Mouse (Mus musculus) layer of hippocampus, postnatal 14 days (tissue): ENCODE measurements around the gene Mphosph10. TPM values are rescaled to one million over a fixed set of nuclear protein-coding genes. Genes with fewer than 3 reads are reported as not detected.
A peak's percentile ranks its signal among the peaks of the same experiment; 100 is the strongest.

ENCODE experiments used
- DNase-seq, 2 experiments: peaks; one replicate each; pipeline ENCODE4 v3.0.0; 2021 to 2022; ENCODE audit warnings: low spot score in 2 of 2, mixed read lengths in 1 of 2
- total RNA-seq, 2 experiments: library from RNA; stranded (reverse); gene quantifications; 2 replicates each; pipeline ENCODE4 v1.2.3; 2021

The Mphosph10 gene
- total RNA-seq, 2 experiments from 2014 or later: 20.6 to 23.9 TPM

DNA sequence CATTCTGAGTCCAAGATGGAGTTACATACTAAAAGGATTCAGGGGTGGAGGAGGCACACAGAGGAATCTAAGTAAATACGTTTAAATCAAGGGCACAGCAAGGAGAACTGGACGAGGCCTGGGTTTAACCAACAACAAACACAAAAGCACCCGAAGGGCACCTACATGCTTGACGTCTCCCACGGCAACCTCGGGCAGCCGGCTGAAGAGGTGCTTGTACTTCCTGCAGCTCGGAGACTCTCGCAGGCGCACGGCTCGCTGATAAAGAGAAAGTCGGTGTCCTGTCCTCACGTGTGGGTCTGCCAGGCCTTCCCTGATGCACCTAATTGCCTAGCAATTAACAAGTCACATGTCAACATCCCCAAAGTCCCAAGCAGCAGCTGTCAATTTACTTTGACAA, 37.9 kb downstream of the Mphosph10 start:
- no peak for DNase-seq

GRCm38 (mm10) chr7:64351087-64351486, 41.0 kb downstream of the Mphosph10 start:
- peak; percentile 68 to 90 for DNase-seq

- peak in 1 of 2 experiments; percentile 48 for DNase-seq
These were observed 42.8 kb downstream of the Mphosph10 start for GRCm38 (mm10) chr7:64349147-64349861.

GRCm38 (mm10) chr7:64347813-64348212, 44.3 kb downstream of the Mphosph10 start:
- DNase-seq: no peak

GRCm38 (mm10) chr7:64332686-64333085, 59.4 kb downstream of the Mphosph10 start:
- no peak for DNase-seq

DNA sequence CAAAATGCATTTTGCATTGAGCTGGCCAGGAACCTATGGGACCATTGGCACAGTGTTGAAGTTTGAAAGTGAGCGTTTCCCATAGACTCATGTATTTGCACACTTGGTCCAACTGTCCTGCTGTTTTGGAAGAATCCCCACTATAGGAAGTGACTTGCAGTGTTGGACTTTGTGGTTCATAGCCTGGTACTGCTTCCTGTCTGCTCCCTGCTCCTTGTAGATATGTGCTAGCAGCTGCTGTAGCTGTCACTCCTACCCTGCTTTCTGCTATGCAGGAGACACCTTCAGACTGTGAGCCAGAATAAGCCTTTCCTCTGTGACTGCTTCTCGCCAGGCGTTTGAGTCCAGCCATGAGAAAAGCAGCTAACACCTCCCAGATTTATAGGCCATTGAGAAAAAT, 60.8 kb downstream of the Mphosph10 start:
- DNase-seq: no peak

DNA sequence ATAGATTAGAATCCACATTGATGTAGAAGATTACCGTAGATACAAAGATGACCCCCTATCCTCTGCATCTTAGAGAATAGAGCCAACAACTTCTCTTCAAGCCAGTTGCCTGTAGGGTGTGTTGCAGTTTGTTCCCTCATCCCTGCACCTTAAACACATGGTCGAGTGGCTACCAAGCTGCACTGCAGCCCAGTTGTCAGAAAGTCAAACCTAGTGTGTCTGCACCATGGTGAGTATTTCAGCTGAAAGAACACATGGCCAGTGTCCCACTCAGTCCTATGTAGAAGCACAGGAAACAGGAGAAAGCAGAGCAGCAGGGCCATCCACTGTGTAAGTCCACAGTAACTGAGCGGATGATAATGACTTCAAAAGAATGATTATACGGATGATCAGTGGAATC, 64.6 kb downstream of the Mphosph10 start:
- no peak for DNase-seq

GRCm38 (mm10) chr7:64326892-64327291, 65.2 kb downstream of the Mphosph10 start:
- peak; percentile 74 to 79 for DNase-seq

Other genes with a start within 250 kb of the Mphosph10 start
- under 1 TPM in 1 of 2 experiments, not detected in 1; 0.07 TPM for gene Trpm1, start 238.4 kb downstream of the Mphosph10 start, total RNA-seq
- 10 to 100 TPM; 16.1 to 18.1 TPM for gene Mtmr10, start 104.6 kb downstream of the Mphosph10 start, total RNA-seq
- 10 to 100 TPM; 10.4 to 12.1 TPM for gene Fan1, start 18.2 kb downstream of the Mphosph10 start, total RNA-seq
- gene Mcee, start 339 bp upstream of the Mphosph10 start, total RNA-seq: 10 to 100 TPM; 45.3 to 60.0 TPM
- gene Apba2, start 109.4 kb upstream of the Mphosph10 start, total RNA-seq: 100 to 1,000 TPM; 273 to 296 TPM